Mouse (Mus musculus) 416B (cell line): ENCODE data around the gene Prkd2.

ENCODE experiments used
- DNase-seq: peaks from one replicate; pipeline ENCODE4 v3.0.0; 2011; ENCODE audit warnings: low read depth

Gene Prkd2

DNA sequence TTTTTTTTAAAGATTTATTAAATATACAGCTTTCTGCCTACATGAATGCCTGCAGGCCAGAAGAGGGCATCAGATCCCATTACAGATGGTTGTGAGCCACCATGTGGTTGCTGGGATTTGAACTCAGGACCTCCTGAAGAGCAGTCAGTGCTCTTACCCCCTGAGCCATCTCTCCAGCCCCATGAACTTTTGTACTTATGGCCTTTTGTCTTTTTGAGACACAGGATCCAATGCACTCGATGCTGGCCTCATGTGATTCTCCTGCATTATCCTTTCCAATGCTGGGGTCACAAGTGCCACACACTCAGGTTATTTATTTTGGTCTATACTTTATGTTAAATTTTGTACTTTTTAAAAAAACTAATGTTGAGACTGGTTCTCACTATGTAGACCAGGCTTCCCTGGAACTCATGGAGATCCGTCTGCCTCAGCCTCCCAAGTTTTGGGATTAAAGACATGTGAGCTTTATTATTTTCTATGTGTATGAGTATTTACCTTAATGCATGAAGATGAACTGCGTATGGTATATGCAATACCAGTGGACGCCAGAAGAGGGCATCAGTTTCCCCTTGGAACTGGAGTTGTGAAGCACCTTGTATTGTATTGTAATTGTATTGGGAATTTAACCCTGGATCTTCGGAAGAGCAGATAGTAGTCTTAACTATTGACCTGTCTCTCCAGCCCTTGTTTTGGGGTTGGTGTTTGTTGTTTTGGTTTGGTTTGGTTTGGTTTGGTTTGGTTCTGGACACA lies 17.4 kb downstream of the Prkd2 start:
- DNase-seq: peak; percentile 75

DNA sequence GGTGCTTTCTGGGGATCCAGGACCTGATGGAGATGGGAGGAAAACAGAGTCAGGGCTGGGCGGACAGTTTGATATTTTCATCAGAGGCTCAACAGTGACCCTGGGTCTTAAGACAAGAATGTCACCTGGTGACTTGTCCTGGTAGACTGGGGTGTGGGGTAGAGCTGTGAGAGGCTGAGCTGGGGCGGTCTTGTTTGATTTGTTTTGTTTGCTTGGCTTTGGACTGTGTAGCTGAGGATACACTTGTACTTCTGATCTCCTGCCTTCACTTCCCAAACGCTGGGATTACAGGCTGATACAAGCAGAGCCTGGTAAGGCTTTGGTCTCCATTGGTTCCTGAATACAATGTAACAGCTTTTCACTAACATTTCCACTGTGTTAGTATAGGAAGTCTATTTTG lies 24.8 kb downstream of the Prkd2 start:
- DNase-seq: no peak

DNA sequence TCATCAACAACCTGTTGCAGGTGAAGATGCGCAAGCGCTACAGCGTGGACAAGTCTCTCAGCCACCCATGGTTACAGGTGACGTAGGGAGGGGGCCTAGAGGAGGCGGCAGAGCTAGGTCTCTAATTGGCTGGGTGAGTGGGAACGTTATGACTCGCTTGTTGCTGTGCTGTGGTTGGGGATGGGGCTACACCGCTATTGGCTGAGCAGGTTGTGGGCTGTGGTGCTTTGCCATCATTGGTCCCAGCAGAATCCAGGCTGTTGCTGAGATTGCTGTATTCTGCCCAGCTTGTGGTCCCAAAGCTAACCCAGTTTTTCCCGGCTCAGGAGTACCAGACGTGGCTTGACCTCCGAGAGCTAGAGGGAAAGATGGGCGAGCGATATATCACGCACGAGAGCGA lies 26.8 kb downstream of the Prkd2 start:
- no peak for DNase-seq

DNA sequence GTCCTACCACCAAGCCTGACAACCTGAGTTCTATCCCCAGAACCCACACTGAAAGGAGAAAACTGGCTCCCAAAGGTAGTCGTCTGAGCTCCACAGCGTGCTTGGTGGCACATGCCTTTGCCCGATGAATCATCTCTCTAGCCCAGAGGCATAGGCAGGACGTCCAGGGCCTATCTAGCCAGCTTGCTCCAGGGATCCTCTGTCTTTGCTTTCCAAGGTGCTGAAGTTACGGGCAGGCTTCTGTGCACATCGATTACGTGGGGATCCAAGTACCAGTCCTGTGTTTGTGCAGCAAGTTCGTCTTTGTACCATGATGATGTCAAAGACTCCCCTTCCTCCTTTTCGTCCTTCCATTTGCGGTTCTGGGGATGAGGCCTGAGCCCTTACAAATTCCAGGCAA lies 28.9 kb downstream of the Prkd2 start:
- DNase-seq: no peak

DNA sequence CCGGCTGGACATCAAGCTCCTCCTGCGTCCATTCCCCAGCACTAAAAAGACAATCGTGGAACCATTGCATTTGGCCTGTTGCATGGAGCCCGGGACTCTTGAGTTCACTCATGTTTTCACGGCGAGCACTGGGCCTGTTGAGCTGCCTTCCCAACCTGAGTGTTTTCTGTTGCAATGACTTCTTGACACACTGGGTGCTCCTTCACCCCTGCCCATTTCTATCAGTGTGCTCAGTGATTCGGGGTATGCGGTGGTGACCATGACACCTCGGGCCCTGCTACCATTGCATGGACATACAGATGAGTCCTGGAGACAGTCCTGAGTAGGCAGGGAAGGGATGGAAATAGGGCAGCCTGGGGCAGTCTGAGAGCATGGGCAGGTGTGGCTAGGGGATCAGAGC lies 29.8 kb downstream of the Prkd2 start:
- no peak for DNase-seq

DNA sequence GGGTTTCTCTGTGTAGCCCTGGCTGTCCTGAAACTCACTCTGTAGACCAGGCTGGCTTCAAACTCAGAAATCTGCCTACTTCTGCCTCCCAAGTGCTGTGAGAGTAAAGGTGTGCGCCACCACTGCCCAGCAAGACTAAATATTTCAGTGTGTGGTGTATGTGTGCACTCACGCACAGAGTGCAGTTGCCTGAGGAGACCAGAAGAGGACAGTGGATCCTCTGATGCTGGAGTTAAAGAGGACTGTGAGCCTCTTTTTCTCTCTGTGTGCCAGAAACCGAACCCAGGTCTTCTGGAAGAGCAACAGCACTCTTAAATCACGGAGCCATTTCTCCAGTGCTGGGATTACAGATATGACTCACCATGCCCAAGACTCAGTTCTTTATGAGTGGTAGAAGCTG lies 30.7 kb downstream of the Prkd2 start:
- no peak for DNase-seq

DNA sequence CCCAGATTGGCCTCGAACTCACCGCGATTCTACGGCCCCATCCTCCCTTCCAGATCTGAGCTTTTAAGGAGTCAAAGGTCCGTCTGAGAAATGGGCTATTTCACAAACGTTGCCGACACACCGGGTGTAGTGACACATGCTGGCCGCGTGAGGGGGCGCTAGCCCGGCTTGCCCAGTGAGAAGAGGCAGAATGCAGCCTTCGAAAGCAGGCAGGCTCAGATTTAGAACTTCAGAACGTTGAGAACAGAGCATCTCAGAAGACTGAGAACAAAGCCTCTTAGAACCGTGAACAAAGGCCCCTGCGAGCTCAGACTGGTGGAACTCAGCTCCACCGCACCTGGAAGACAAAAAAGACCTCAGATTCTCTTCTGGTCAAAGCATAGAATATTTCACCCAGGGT lies 31.5 kb downstream of the Prkd2 start:
- peak; percentile 87 for DNase-seq

DNA sequence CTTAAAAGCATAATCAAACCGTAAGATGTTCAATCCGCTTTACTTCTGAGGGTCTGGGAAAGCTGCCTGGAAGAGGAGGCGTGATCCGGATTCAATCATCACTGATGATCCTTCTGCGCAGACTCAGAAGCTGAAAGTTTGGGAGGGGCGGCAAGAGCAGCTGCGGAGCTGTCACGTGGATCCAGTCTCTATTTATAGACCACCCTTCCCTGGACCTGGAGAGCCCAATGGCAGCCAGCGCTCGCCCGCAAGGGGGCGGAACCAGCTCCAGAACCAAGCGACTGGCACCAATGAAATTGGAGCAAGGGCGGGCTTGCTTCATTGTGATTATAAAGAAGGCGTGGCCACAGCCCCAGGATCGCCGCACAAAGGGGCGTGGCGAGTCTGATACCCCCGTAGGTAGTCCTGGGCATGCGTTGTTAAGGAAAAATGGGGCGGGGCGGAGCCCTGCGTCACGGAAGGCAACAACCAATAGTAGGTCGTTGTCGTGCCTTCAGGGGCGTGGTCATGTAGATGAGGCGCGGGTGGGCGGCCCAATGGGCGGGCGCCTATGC lies 32.1 kb downstream of the Prkd2 start:
- peak; percentile 100 for DNase-seq

DNA sequence AGATGAGACGGTGACA lies 32.4 kb downstream of the Prkd2 start, which contains the start of gene Dact3:
TSS of gene Dact3 (plus strand) at position 8 of the 16 bp plus-strand sequence.
- no peak for DNase-seq

DNA sequence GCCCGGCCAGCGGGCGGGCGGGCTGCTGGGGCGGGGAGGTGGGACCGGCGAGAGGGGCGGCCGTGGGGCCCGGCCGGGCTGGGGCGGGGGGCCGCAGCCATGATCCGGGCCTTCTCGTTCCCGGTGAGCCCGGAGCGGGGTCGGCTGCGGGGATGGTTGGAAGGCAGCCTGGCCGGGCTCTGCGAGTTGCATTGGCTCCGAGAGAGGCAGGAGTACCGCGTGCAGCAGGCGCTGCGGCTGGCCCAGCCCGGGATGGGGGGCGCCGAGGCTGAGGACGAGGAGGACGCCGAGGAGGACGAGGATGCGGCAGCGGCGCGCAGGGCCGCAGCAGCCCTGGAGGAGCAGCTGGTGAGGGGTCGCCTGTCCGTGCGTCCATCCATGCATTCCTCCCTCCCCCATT lies 32.6 kb downstream of the Prkd2 start:
- no peak for DNase-seq

DNA sequence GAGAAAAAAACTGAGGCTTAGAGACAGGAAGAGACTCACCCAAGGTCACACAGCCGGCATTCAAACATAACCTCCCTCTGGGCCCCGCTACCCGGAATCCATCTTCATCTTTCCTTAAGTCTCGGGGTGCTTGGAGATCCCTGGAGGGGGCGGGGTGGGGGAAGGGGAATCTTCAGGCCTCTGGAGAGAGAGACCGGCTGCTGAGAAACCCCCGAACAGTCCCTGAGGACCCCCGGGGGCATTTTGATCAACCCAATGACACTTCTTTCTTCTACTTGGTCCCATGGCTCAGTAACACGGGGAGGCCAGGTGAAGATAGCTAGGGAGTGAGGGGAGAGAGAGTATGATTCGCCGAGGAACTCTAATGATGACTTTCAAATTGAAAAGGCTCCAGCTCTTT lies 33.3 kb downstream of the Prkd2 start:
- DNase-seq: no peak

DNA sequence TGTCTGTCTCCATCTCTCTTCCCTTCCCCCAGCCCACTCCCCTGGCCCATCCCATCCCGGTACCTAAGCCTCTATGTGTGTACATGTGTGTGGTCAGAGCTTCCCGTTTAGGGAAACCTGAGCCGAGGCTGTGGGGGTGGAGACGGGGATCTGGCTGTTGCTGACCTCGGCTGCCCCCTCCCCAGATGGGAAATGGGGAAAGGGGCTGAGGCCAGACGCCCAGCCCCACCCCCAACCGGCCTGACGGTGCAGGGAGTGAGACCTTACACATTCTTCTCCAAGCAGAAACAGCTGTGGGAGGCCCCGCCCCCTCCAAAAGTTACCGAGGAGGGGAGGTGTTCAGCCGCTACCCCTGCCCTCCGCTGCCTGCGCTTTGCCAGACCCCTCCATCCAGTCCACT lies 33.9 kb downstream of the Prkd2 start:
- DNase-seq: no peak

DNA sequence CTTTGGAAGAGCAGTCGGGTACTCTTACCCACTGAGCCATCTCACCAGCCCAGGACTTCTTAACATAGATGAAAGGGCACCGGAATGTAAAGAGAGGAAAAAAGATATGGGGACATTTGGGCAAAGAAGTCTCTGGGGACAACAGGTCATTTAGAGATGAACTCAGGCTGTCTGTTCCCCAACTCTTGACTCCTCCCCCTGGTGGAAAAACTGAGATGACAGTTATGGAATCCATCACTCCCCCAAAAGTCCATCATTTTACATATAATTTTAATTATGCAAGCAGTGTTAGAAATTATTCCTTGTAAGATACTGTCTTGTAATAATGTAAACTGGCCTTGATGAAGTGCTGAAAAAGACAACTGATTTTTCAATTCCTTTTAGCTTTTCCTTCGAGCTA lies 35.0 kb downstream of the Prkd2 start:
- DNase-seq: no peak

DNA sequence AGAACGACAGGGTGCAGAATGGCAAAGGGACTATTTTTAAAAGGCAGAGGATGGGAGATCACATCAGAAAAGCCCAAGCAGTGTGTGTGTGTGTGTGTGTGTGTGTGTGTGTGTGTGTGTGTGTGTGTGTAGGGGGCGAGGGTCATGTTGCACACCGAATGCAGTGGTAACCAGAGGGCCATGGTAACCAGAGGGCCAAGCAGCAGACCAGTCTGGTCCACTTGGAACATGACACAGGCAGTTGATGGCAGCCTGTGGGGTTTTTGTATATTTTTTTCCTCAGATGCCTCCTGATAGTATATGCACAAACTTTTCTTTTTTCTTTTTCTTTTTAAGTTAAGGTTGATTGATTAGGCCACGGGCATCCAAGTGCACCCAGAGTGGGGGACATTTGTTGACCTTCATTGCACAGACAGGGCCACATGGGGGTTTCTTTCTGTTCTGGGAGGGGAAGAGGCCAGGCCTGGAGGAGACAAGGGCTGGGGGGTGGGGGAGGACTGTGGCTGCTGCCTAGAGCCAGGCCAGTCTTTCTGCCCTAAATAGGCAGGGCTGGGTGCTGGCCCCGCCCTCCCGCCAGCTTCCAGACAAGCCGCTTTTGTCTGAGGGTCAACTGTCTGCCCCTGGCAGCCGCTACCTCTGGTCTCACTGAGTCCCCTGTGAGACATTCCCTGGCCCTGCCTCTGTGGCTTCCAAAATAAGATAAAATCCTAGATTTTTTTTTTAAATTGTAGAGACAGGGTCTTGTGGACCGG lies 37.3 kb downstream of the Prkd2 start:
- no peak for DNase-seq

DNA sequence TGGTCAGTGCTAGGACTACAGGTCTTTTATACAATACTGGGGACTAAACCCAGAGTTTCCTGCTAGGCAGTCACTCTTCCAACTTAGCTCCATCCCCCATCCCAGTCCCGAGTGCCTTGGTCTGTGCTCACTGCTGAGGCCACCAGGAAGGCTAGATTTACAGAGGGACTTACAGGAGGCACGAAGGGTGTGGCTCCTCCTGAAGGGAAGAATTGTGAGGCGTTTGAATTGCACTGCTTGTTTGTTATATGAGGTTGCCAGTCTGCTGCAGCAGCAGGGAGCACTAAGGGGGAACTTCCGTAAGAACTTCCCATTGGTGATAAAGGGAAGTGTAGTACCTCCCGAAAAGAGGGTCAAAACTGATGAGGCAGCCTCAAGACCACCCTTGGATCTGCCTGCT lies 37.9 kb downstream of the Prkd2 start:
- DNase-seq: no peak

DNA sequence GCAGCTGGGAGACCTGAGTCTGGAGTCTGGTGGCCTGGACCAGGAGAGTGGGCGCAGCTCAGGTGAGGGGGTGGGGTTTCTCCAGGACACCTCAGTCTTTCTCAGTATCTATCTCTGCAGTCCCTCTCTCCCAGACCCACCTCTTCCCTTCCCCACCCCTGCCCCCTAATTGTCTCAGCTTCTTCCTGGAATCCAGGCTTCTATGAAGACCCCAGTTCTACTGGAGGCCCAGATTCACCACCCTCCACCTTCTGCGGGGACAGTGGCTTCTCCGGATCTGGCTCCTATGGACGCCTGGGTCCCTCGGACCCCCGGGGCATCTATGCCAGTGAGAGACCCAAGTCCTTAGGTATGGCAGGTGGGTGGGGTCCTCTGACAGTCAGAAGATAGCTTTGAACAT lies 40.5 kb downstream of the Prkd2 start:
- DNase-seq: no peak

DNA sequence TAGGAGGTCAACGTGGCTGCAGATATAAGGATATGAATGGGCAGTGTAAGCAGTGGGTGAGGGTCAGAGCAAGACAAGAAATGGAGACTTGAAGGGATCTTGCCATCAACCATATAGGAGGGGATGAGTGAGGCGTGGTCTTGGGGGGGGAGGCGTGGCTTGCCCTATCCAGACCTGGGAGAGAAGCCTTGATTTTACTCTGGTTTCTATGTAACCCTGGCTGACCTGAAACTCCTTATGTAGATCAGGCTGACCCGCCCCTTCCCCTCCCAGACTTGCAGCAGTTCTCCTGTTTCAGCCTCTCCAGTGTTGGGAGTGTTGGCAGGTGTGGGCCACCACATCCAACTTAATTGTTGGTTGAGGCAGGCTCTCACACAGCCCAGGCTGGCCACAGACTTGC lies 41.6 kb downstream of the Prkd2 start:
- DNase-seq: no peak

DNA sequence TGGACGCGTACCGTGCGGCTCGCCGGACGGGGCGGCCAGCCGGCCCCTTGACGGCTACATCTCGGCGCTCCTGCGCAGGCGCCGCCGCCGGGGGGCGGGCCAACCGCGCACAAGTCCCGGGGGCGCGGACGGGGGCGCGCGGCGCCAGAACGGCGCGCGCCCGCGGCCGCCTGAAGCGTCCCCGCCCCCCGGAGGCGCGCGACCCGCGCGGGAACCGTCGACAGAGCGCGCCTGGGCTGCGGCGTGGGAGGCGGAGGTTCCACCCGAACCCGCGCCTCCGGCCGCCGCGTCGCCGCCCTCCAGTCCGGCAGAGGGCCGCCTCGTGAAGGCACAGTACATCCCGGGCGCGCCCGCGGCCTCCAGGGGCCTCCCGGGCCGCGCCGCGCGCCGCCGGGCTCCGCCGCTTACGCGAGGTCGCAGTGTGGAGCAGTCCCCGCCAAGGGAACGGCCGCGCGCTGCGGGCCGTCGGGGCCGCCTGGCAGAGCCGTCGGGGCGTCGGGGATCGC lies 42.6 kb downstream of the Prkd2 start:
- DNase-seq: no peak

DNA sequence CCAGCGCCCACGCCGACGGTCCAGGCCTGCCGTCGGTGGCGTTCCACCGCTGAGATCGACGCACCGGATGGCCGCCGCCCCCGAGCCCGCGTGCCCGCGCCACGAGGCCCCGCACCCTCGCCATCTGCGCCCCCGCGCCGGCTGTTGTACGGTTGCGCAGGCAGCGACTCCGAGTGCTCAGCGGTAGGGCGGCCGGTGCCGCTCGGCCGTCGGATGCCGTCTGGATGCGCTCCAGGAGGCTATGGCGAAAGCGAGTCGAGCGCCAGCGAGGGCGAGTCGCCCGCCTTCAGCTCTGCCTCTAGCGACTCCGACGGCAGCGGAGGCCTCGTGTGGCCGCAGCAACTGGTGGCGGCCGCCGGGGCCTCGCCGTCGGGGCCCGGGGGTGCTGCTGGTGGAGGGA lies 43.2 kb downstream of the Prkd2 start:
- DNase-seq: no peak

DNA sequence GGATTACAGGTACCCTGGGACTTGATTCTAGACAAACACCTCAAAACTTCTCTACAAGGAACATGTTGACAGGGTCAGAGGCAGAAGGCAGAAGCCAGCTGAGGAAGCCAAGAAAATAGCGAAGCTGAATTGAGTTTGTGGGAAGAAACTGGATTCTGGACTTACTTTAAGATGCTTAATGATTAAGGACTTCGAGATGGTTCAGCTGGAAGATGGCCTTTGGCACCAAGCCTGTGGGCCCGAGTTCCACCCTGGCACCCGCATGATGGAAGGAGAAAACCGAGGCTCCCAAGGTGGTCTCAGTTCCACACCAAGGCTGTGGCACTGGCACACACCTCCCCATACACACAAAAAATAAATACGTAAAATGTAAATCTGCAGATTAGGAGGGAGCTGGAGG lies 47.8 kb downstream of the Prkd2 start:
- DNase-seq: no peak

DNA sequence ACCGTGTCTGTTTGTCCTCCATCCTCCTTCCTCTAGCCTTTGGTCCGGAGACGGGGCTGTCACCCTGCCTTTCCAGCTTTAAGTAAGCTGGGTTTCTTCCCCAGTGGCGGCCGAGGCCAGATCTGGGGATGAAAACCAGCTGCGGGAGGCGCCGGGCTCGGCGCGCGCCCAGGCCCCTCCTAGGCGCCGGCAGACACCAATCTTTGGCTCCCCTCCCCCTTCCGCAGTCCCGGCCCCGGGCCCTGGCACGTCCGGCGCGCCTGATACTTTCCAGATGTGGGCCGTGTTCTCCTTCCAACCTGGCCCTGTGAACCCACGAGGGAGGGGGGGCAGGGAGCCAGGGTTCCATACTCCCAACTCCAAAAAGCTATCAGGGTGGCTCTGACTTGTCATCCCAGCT lies 48.2 kb downstream of the Prkd2 start:
- DNase-seq: no peak

DNA sequence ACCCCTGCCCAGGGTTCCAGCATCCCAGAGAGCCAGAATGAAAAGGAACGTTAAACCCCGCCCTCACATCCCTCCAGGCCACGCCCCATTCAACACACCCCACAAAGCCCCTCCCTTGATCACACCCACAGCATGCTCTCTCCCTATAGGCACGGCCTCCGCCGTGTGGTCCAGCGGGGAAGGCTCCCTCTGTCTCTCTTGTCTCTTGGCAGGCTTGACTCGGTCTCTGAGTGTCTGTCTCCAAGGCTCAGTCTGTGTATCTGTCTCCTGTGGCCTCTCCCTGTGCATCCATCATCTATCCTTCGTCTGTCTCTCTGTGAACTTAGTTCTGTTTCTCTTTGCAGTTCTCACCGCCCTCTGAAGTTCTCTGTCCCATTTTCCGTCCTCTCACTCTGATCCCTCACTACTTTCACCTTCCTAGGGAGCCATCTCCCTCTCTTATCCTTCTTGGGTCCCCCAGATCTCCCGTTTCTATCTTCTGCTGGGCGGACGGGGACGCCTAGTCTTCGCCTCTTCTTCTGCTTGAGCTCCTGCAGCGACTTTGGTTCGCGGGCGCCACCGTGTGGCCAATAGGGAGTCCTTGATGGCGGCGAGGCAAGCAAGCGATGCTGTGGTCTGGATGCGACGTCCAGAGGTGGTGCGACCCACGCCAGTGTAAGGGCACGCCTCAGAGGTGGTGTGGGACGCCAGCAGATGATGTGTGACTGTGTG lies 49.1 kb downstream of the Prkd2 start, which contains the start of gene Gng8:
TSS of gene Gng8 (plus strand) at position 146 of the 711 bp plus-strand sequence.
- DNase-seq: peak; percentile 91

DNA sequence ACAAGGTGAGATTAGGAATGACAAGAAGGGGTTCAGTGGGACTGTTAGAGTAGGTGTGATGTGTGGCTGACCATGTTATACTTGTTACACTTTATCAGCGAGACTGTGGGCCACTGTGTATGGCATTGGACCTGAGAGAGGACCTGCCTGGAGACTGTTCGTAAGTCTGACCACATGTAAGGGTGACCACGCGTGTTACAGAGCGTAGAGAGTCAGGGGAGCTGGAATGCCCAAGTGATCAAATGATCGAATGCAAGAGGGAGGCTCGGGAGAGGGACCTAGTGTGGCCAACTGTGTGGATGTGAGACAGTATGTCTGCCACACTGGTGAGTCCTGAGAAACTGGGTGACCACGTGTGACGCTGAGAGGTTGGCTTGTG lies 49.6 kb downstream of the Prkd2 start:
- no peak for DNase-seq
